Mouse (Mus musculus) urinary bladder, postnatal 36 days (tissue): ENCODE data around the gene Tmem63b.
A peak's percentile ranks its signal among the peaks of the same experiment; 100 is the strongest.
"Not testable (repeated sequence)": the region's sequence is repeated elsewhere in the genome, so short reads cannot be mapped to it uniquely, and the experiment has no call there.

Source experiments
- DNase-seq, 2 experiments: peaks; one replicate each; pipeline ENCODE4 v3.0.0; 2022; ENCODE audit warnings: low spot score in 2 of 2, mixed read lengths in 1 of 2

Tmem63b gene

GRCm38 (mm10) chr17:45626577-45627134 lies 60.0 kb downstream of the Tmem63b start:
- peak; percentile 42 to 63 for DNase-seq

DNA sequence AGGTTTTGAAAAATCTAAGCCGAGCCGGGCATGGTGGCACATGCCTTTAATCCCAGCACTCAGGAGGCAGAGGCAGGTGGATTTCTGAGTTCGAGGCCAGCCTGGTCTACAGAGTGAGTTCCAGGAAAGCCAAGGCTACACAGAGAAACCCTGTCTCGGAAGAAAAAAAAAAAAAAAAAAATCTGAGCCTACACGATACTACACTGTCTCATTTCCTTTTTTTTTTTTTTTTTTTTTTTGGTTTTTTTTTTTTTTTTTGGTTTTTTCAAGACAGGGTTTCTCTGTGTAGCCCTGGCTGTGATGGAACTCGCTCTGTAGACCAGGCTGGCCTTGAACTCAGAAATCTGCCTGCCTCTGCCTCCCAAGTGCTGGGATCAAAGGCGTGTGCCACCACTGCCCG lies 63.3 kb downstream of the Tmem63b start:
- DNase-seq, result not testable (repeated sequence)

GRCm38 (mm10) chr17:45619386-45620256 lies 67.1 kb downstream of the Tmem63b start:
- no peak for DNase-seq

DNA sequence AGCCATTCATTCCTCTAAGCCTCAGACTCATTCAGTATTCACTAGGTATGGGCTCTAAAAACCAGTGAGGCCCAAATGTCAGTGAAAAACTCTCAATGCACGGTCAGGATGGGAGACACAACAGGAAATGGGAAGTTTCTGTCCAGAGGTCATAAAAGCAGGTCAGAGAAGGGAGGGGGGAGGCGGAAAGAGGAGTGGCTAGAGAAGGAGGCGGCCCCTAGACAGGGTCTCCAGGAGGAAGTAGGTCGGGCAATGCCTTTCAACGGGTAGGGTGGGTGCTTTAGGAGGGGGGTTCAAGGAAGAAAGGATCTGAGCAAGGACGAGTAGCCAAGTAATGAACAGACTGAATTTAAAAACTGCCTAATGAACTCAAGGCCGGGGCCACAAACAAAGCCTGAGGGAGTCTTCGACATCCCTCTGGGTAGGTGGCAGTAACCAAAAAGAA lies 67.7 kb downstream of the Tmem63b start:
- DNase-seq, result no peak

- no peak for DNase-seq
Observed at GRCm38 (mm10) chr17:45617655-45618054, 69.0 kb downstream of the Tmem63b start.

- DNase-seq, result no peak
Observed at GRCm38 (mm10) chr17:45616679-45617078, 70.0 kb downstream of the Tmem63b start.

DNA sequence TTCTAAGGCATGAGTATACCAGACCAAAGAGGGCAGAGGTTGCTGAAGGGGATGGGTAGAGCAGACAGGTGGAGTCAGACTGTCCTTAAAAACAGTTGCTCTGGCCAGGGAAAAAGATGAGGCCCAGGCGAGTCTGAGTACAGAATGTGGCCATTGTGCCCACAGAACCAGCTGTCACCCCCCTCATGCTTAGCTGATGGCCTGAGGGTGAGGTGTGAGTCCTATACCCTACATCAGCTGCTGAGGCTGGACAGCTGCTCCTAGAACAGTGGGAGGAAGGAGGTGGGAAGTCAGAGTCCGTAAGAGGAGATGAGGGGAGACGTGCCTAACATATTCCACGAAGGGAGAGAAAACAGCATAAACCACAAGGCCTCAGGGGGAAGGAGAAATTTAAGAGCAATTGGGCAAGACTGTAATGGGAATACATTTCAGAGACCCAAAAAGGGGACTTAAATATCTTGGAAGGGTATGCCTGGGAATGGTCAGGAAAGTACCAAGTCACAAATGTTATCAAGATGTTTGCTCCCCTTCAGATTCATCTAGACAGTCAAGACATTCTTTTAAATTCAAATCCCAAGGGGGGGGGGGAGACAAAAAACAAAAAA lies 70.6 kb downstream of the Tmem63b start:
- DNase-seq, result no peak

DNA sequence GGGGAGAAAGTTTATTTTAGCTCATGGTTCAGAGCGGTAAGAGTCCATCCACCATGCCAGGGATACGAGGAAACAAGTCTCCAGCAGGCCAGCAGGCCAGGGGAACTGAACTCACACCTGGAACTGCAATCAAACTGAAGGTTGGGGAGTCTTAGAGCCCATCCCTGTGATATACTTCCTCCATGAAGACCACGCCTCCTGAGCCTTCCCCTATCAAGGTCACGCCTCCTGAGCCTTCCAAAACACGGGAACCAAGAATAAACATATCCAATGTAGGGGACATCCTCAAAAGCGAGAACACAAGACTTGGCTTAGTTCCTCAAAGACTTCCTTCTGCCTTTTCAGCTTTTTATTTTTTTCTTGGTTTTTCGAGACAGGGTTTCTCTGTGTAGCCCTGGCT lies 73.8 kb downstream of the Tmem63b start:
- DNase-seq, result no peak

DNA sequence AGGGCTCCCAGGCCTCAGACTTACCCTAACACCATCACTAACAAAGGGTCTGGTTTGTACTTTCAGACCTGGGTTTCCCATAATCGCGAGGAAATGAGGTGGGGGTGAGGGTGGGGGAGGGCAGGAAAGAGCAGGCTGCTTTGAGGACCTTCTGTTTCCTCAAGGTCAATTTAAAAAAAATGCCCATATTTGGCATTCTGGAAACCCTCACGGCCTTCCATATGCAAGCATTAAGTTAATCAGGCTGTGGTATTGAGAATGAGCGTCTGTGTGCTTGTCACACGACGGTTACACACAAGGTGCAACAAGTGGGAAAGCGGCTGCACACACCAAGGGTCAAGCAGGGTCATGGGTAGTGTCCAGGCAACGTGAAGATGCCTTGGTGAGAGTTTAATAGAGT lies 74.7 kb downstream of the Tmem63b start:
- no peak for DNase-seq
